Mouse (Mus musculus) granulocyte monocyte progenitor cell, adult 5-6 weeks (primary cell): ENCODE data around the gene Rbm33. TPM values are rescaled to one million over a fixed set of nuclear protein-coding genes. Genes with fewer than 3 reads are reported as not detected.

Experiments
- ATAC-seq: replicated peaks from 2 replicates; pipeline ENCODE4 v1.8.0; 2016; ENCODE audit warnings: mild to moderate bottlenecking, moderate TSS enrichment, inconsistent platforms; ENCODE audit not compliant: poor library complexity, severe bottlenecking
- total RNA-seq, 2 experiments: library from RNA; stranded (forward) in 1 of 2; stranded (reverse) in 1 of 2; fragments of 200-712, 200-1000 nt in 1 of 2; fragments of >200 nt in 1 of 2; fragmentation: Nextera tagmentation in 1 of 2; gene quantifications; 2 replicates each; pipeline ENCODE4 v1.2.3; 2014 to 2017

Gene Rbm33
- total RNA-seq, 2 experiments from 2014 or later: 30.6 to 40.5 TPM

GRCm38 (mm10) chr5:28399451-28400115, 82.7 kb downstream of the Rbm33 start:
- ATAC-seq: no peak

GRCm38 (mm10) chr5:28402756-28403155, 85.8 kb downstream of the Rbm33 start:
- no peak for ATAC-seq

GRCm38 (mm10) chr5:28406662-28407061, 89.7 kb downstream of the Rbm33 start:
- ATAC-seq: no peak

GRCm38 (mm10) chr5:28412006-28412685, 95.2 kb downstream of the Rbm33 start:
- ATAC-seq: no peak

GRCm38 (mm10) chr5:28413533-28413932, 96.6 kb downstream of the Rbm33 start:
- no peak for ATAC-seq

- no peak for ATAC-seq
These were observed 97.2 kb downstream of the Rbm33 start for GRCm38 (mm10) chr5:28414076-28414475.

GRCm38 (mm10) chr5:28416029-28416428, 99.1 kb downstream of the Rbm33 start:
- no peak for ATAC-seq

- no peak for ATAC-seq
These were observed 101.8 kb downstream of the Rbm33 start for GRCm38 (mm10) chr5:28418734-28419133.

- no peak for ATAC-seq
These were observed 102.8 kb downstream of the Rbm33 start for GRCm38 (mm10) chr5:28419640-28420265.

- ATAC-seq: no peak
These were observed 106.9 kb downstream of the Rbm33 start for GRCm38 (mm10) chr5:28423781-28424180.

GRCm38 (mm10) chr5:28425926-28426325, 109.0 kb downstream of the Rbm33 start:
- no peak for ATAC-seq

GRCm38 (mm10) chr5:28450126-28450890, 133.4 kb downstream of the Rbm33 start:
- no peak for ATAC-seq

GRCm38 (mm10) chr5:28451053-28451638, 134.2 kb downstream of the Rbm33 start:
- ATAC-seq: peak; percentile 70

- ATAC-seq: no peak
These were observed 136.2 kb downstream of the Rbm33 start for GRCm38 (mm10) chr5:28453086-28453485.

GRCm38 (mm10) chr5:28453523-28453922, 136.6 kb downstream of the Rbm33 start:
- no peak for ATAC-seq

GRCm38 (mm10) chr5:28454546-28454945, 137.6 kb downstream of the Rbm33 start:
- ATAC-seq: no peak

GRCm38 (mm10) chr5:28455721-28456120, 138.8 kb downstream of the Rbm33 start:
- ATAC-seq: no peak

- no peak for ATAC-seq
These were observed 139.4 kb downstream of the Rbm33 start for GRCm38 (mm10) chr5:28456366-28456765.

GRCm38 (mm10) chr5:28457921-28458641, 141.2 kb downstream of the Rbm33 start:
- ATAC-seq: peak; percentile 25; the same call in 1 of the 2 replicates

GRCm38 (mm10) chr5:28458821-28459240, 141.9 kb downstream of the Rbm33 start:
- ATAC-seq: no peak
